Mouse (Mus musculus) megakaryocyte, embryonic 14.5 days (primary cell): ENCODE results near the gene Ccdc141.

Source experiments
- FLI1 ChIP-seq: IDR thresholded peaks from 2 replicates; pipeline ENCODE4 v1.6.1; 2012; ENCODE audit warnings: low read length, inconsistent platforms, mixed read lengths
- GATA1 ChIP-seq: IDR thresholded peaks from 3 replicates; pipeline ENCODE4 v1.6.1; 2012; ENCODE audit warnings: mixed read lengths, low read length, inconsistent platforms, borderline replicate concordance

DNA sequence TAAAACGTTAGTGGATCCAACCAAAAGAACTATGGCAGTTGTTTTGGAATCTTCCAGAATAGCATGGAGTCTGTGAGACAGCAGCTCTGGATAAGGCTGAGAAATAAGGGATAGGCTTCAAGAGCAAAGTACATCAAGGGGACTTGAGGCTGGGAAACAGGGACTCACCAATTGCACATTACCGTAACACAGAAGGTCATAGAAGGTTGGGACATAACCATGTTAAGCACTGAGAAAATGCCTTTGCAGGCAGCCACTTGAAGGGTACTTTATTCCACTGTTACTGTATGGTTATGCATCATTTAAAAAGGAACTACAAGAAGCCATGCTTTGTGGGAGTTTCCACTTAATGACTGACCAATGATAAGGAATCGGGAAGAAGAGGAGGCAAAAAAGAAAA lies 71.7 kb downstream of the Ccdc141 start:
- TF ChIP-seq GATA1: no peak
- TF ChIP-seq FLI1: no peak
